Mouse (Mus musculus) right cerebral cortex, postnatal 36 days (tissue): ENCODE results near the gene Olfr1355.
"Not testable (repeated sequence)": the region's sequence is repeated elsewhere in the genome, so short reads cannot be mapped to it uniquely, and the experiment has no call there.

Experiments used
- DNase-seq, 2 experiments: peaks; one replicate each; pipeline ENCODE4 v3.0.0; 2022; ENCODE audit warnings: low spot score in 2 of 2, mixed read lengths in 1 of 2

Olfr1355 gene

GRCm38 (mm10) chr10:78875240-78875639 lies at the start of gene Olfr1355:
Gene Olfr1355, plus strand, starts transcription at chr10:78875540.
- DNase-seq = no peak

GRCm38 (mm10) chr10:78840456-78840855 lies 34.9 kb upstream of the Olfr1355 start:
- DNase-seq = not testable (repeated sequence)

- no peak for DNase-seq
Measured at GRCm38 (mm10) chr10:78852066-78852465, 23.3 kb upstream of the Olfr1355 start, which contains the start of gene Olfr1356. Gene Olfr1356, minus strand, starts transcription at chr10:78852166.

GRCm38 (mm10) chr10:78912871-78913270 lies 37.5 kb downstream of the Olfr1355 start, which contains the start of gene Olfr1354:
Gene Olfr1354, plus strand, starts transcription at chr10:78913171.
- DNase-seq = not testable (repeated sequence)
